Mouse (Mus musculus): ENCODE measurements at regions not wholly inside any gene's neighbourhood (a gene's known extent, or its start where the extent isn't known, plus 50 kb on each side); places are given as distances from the start of the nearest gene placed in this dataset.
"Not testable (repeated sequence)": the region's sequence is repeated elsewhere in the genome, so short reads cannot be mapped to it uniquely, and the experiment has no call there.

GRCm38 (mm10) chr13:57055409-57056195 is 159.8 kb upstream of the Trpc7 start:
- no peak for DNase-seq (ENCODE audit: extremely low spot score, low spot score)

GRCm38 (mm10) chr13:57053361-57053760 is 157.6 kb upstream of the Trpc7 start:
- DNase-seq (ENCODE audit: extremely low spot score, low spot score) = no peak

GRCm38 (mm10) chr13:57046130-57046529 is 150.3 kb upstream of the Trpc7 start:
- not testable (repeated sequence) for DNase-seq (ENCODE audit: extremely low spot score, low spot score)

GRCm38 (mm10) chr13:57044455-57044854 is 148.7 kb upstream of the Trpc7 start:
- DNase-seq (ENCODE audit: extremely low spot score, low spot score) = no peak

GRCm38 (mm10) chr13:57043316-57043974 is 147.7 kb upstream of the Trpc7 start:
- no peak for DNase-seq (ENCODE audit: extremely low spot score, low spot score)

- DNase-seq (ENCODE audit: extremely low spot score, low spot score) = no peak
Observed at GRCm38 (mm10) chr13:57042514-57042913, 146.7 kb upstream of the Trpc7 start.

GRCm38 (mm10) chr13:57032871-57033270 is 137.1 kb upstream of the Trpc7 start:
- no peak for DNase-seq (ENCODE audit: extremely low spot score, low spot score)

GRCm38 (mm10) chr13:57017553-57018341 is 122.0 kb upstream of the Trpc7 start:
- DNase-seq (ENCODE audit: extremely low spot score, low spot score) = no peak

GRCm38 (mm10) chr13:57016465-57017272 is 120.9 kb upstream of the Trpc7 start:
- no peak for DNase-seq (ENCODE audit: extremely low spot score, low spot score)

GRCm38 (mm10) chr13:57007236-57007635 is 111.4 kb upstream of the Trpc7 start:
- DNase-seq (ENCODE audit: extremely low spot score, low spot score) = not testable (repeated sequence)

- no peak for DNase-seq (ENCODE audit: extremely low spot score, low spot score)
Observed at GRCm38 (mm10) chr13:57003565-57004132, 107.9 kb upstream of the Trpc7 start.

GRCm38 (mm10) chr13:56992022-56992421 is 96.2 kb upstream of the Trpc7 start:
- no peak for DNase-seq (ENCODE audit: extremely low spot score, low spot score)

GRCm38 (mm10) chr13:56974063-56974462 is 78.3 kb upstream of the Trpc7 start:
- no peak for DNase-seq (ENCODE audit: extremely low spot score, low spot score)

- DNase-seq (ENCODE audit: extremely low spot score, low spot score) = no peak
Observed at GRCm38 (mm10) chr13:56955358-56955757, 59.6 kb upstream of the Trpc7 start.

GRCm38 (mm10) chr13:56948086-56948485 is 52.3 kb upstream of the Trpc7 start:
- DNase-seq (ENCODE audit: extremely low spot score, low spot score) = no peak

- no peak for DNase-seq (ENCODE audit: extremely low spot score, low spot score)
Observed at GRCm38 (mm10) chr13:56947266-56947665, 51.5 kb upstream of the Trpc7 start.
